Mouse (Mus musculus): ENCODE results near the gene Kansl1. TPM values are rescaled to one million over a fixed set of nuclear protein-coding genes. Genes with fewer than 3 reads are reported as not detected.

Gene Kansl1
- polyA plus RNA-seq, 1 experiment from 2014 or later: 29.9 TPM

GRCm38 (mm10) chr11:104362704-104363103 is 106.0 kb downstream of the Kansl1 start:
- H3K36me3 ChIP-seq (ENCODE audit: control insufficient read depth, insufficient read depth, low read length): peaks cover 9% of the 10 kb centered on the region

GRCm38 (mm10) chr11:104361790-104362189 is 106.9 kb downstream of the Kansl1 start:
- ATAC-seq (ENCODE audit: low FRiP score, low TSS enrichment): no peak
- Histone ChIP-seq H3K4me2 (replicated peaks; ENCODE audit: low read depth, low read length) (no peak overlapping the region), H3K4me1 (ENCODE audit: control insufficient read depth, insufficient read depth, low read length) (no peaks in the 10 kb centered on the region), H3K36me3 (ENCODE audit: control insufficient read depth, insufficient read depth, low read length) (peaks cover 9% of the 10 kb centered on the region), H3K27ac (ENCODE audit: low read depth, low read length) (no peak overlapping the region), H3K27me3 (ENCODE audit: control insufficient read depth, insufficient read depth, low read length) (no peaks in the 10 kb centered on the region), H3K4me3 (ENCODE audit: low read length) (no peak overlapping the region), H3K9me3 (ENCODE audit: control insufficient read depth, low read length) (no peaks in the 10 kb centered on the region), H3K9ac (ENCODE audit: low read depth, low read length) (no peak overlapping the region)
- 49% methylated on average over 2 of the region's 2 CpGs for WGBS

More at GRCm38 (mm10) chr11:104362704-104363103, 106.0 kb downstream of the Kansl1 start:
- Histone ChIP-seq H3K4me3 (ENCODE audit: low read length) (no peak overlapping the region), H3K4me2 (replicated peaks; ENCODE audit: low read depth, low read length) (no peak overlapping the region), H3K27ac (ENCODE audit: low read depth, low read length) (no peak overlapping the region), H3K9ac (ENCODE audit: low read depth, low read length) (no peak overlapping the region), H3K27me3 (ENCODE audit: control insufficient read depth, insufficient read depth, low read length) (no peaks in the 10 kb centered on the region), H3K9me3 (ENCODE audit: control insufficient read depth, low read length) (no peaks in the 10 kb centered on the region), H3K4me1 (ENCODE audit: control insufficient read depth, insufficient read depth, low read length) (no peaks in the 10 kb centered on the region)
- ATAC-seq (ENCODE audit: low FRiP score, low TSS enrichment): no peak
- WGBS: 87% methylated on average over 1 of the region's 1 CpGs

- H3K9ac ChIP-seq (ENCODE audit: low read depth, low read length): no peak overlapping the region
- 78% methylated on average over 3 of the region's 3 CpGs for WGBS
- no peaks in the 10 kb centered on the region for H3K27me3 ChIP-seq (ENCODE audit: control insufficient read depth, insufficient read depth, low read length)
- H3K27ac ChIP-seq (ENCODE audit: low read depth, low read length): no peak overlapping the region
- no peaks in the 10 kb centered on the region for H3K4me1 ChIP-seq (ENCODE audit: control insufficient read depth, insufficient read depth, low read length)
- no peak overlapping the region for H3K4me2 ChIP-seq (replicated peaks; ENCODE audit: low read depth, low read length)
- H3K4me3 ChIP-seq (ENCODE audit: low read length): no peak overlapping the region
- ATAC-seq (ENCODE audit: low FRiP score, low TSS enrichment): no peak
- H3K36me3 ChIP-seq (ENCODE audit: control insufficient read depth, insufficient read depth, low read length): peaks cover 85% of the 10 kb centered on the region
- H3K9me3 ChIP-seq (ENCODE audit: control insufficient read depth, low read length): no peaks in the 10 kb centered on the region
Observed at GRCm38 (mm10) chr11:104346931-104347330, 121.7 kb downstream of the Kansl1 start.

- ATAC-seq (ENCODE audit: low FRiP score, low TSS enrichment): no peak
- Histone ChIP-seq H3K27me3 (ENCODE audit: control insufficient read depth, insufficient read depth, low read length) (no peaks in the 10 kb centered on the region), H3K9me3 (ENCODE audit: control insufficient read depth, low read length) (no peaks in the 10 kb centered on the region), H3K4me2 (replicated peaks; ENCODE audit: low read depth, low read length) (no peak overlapping the region), H3K9ac (ENCODE audit: low read depth, low read length) (no peak overlapping the region), H3K4me1 (ENCODE audit: control insufficient read depth, insufficient read depth, low read length) (no peaks in the 10 kb centered on the region), H3K27ac (ENCODE audit: low read depth, low read length) (no peak overlapping the region), H3K36me3 (ENCODE audit: control insufficient read depth, insufficient read depth, low read length) (peaks cover 75% of the 10 kb centered on the region), H3K4me3 (ENCODE audit: low read length) (no peak overlapping the region)
- 86% methylated on average over 13 of the region's 13 CpGs for WGBS
Observed at GRCm38 (mm10) chr11:104334946-104335345, 133.7 kb downstream of the Kansl1 start.

GRCm38 (mm10) chr11:104334115-104334514 is 134.5 kb downstream of the Kansl1 start:
- H3K9me3 ChIP-seq (ENCODE audit: control insufficient read depth, low read length): no peaks in the 10 kb centered on the region
- no peak overlapping the region for H3K4me2 ChIP-seq (replicated peaks; ENCODE audit: low read depth, low read length)
- ATAC-seq (ENCODE audit: low FRiP score, low TSS enrichment): no peak
- H3K27me3 ChIP-seq (ENCODE audit: control insufficient read depth, insufficient read depth, low read length): no peaks in the 10 kb centered on the region
- no peaks in the 10 kb centered on the region for H3K4me1 ChIP-seq (ENCODE audit: control insufficient read depth, insufficient read depth, low read length)
- peaks cover 68% of the 10 kb centered on the region for H3K36me3 ChIP-seq (ENCODE audit: control insufficient read depth, insufficient read depth, low read length)
- H3K4me3 ChIP-seq (ENCODE audit: low read length): no peak overlapping the region
- no peak overlapping the region for H3K9ac ChIP-seq (ENCODE audit: low read depth, low read length)
- WGBS: 78% methylated on average over 5 of the region's 5 CpGs
- no peak overlapping the region for H3K27ac ChIP-seq (ENCODE audit: low read depth, low read length)

GRCm38 (mm10) chr11:104332105-104332504 is 136.6 kb downstream of the Kansl1 start:
- no peaks in the 10 kb centered on the region for H3K9me3 ChIP-seq (ENCODE audit: control insufficient read depth, low read length)
- no peak overlapping the region for H3K4me2 ChIP-seq (replicated peaks; ENCODE audit: low read depth, low read length)
- H3K36me3 ChIP-seq (ENCODE audit: control insufficient read depth, insufficient read depth, low read length): peaks cover 49% of the 10 kb centered on the region
- H3K9ac ChIP-seq (ENCODE audit: low read depth, low read length): no peak overlapping the region
- no peak overlapping the region for H3K4me3 ChIP-seq (ENCODE audit: low read length)
- H3K27ac ChIP-seq (ENCODE audit: low read depth, low read length): no peak overlapping the region
- ATAC-seq (ENCODE audit: low FRiP score, low TSS enrichment): no peak
- no peaks in the 10 kb centered on the region for H3K4me1 ChIP-seq (ENCODE audit: control insufficient read depth, insufficient read depth, low read length)
- 92% methylated on average over 5 of the region's 5 CpGs for WGBS
- H3K27me3 ChIP-seq (ENCODE audit: control insufficient read depth, insufficient read depth, low read length): no peaks in the 10 kb centered on the region

- Histone ChIP-seq H3K9ac (ENCODE audit: low read depth, low read length) (no peak overlapping the region), H3K9me3 (ENCODE audit: control insufficient read depth, low read length) (no peaks in the 10 kb centered on the region), H3K27ac (ENCODE audit: low read depth, low read length) (no peak overlapping the region), H3K4me3 (ENCODE audit: low read length) (no peak overlapping the region), H3K4me2 (replicated peaks; ENCODE audit: low read depth, low read length) (no peak overlapping the region), H3K27me3 (ENCODE audit: control insufficient read depth, insufficient read depth, low read length) (no peaks in the 10 kb centered on the region), H3K4me1 (ENCODE audit: control insufficient read depth, insufficient read depth, low read length) (no peaks in the 10 kb centered on the region), H3K36me3 (ENCODE audit: control insufficient read depth, insufficient read depth, low read length) (peaks cover 43% of the 10 kb centered on the region)
- 82% methylated on average over 3 of the region's 3 CpGs for WGBS
- no peak for ATAC-seq (ENCODE audit: low FRiP score, low TSS enrichment)
Observed at GRCm38 (mm10) chr11:104331208-104331607, 137.5 kb downstream of the Kansl1 start.

- 91% methylated on average over 4 of the region's 4 CpGs for WGBS
- H3K9me3 ChIP-seq (ENCODE audit: control insufficient read depth, low read length): no peaks in the 10 kb centered on the region
- H3K27ac ChIP-seq (ENCODE audit: low read depth, low read length): no peak overlapping the region
- H3K4me2 ChIP-seq (replicated peaks; ENCODE audit: low read depth, low read length): no peak overlapping the region
- no peaks in the 10 kb centered on the region for H3K4me1 ChIP-seq (ENCODE audit: control insufficient read depth, insufficient read depth, low read length)
- ATAC-seq (ENCODE audit: low FRiP score, low TSS enrichment): no peak
- H3K9ac ChIP-seq (ENCODE audit: low read depth, low read length): no peak overlapping the region
- H3K36me3 ChIP-seq (ENCODE audit: control insufficient read depth, insufficient read depth, low read length): peaks cover 33% of the 10 kb centered on the region
- no peaks in the 10 kb centered on the region for H3K27me3 ChIP-seq (ENCODE audit: control insufficient read depth, insufficient read depth, low read length)
- H3K4me3 ChIP-seq (ENCODE audit: low read length): no peak overlapping the region
Observed at GRCm38 (mm10) chr11:104330151-104330550, 138.5 kb downstream of the Kansl1 start.

GRCm38 (mm10) chr11:104329185-104329926 is 139.3 kb downstream of the Kansl1 start:
- H3K4me3 ChIP-seq (ENCODE audit: low read length): no peak overlapping the region
- no peaks in the 10 kb centered on the region for H3K27me3 ChIP-seq (ENCODE audit: control insufficient read depth, insufficient read depth, low read length)
- no peak overlapping the region for H3K27ac ChIP-seq (ENCODE audit: low read depth, low read length)
- WGBS: 78% methylated on average over 11 of the region's 11 CpGs
- H3K4me1 ChIP-seq (ENCODE audit: control insufficient read depth, insufficient read depth, low read length): no peaks in the 10 kb centered on the region
- H3K9ac ChIP-seq (ENCODE audit: low read depth, low read length): no peak overlapping the region; the same call in 1 of the 2 replicates
- no peaks in the 10 kb centered on the region for H3K9me3 ChIP-seq (ENCODE audit: control insufficient read depth, low read length)
- peak; percentile 25; the same call in 1 of the 2 replicates for ATAC-seq (ENCODE audit: low FRiP score, low TSS enrichment)
- peaks cover 25% of the 10 kb centered on the region for H3K36me3 ChIP-seq (ENCODE audit: control insufficient read depth, insufficient read depth, low read length)
- H3K4me2 ChIP-seq (replicated peaks; ENCODE audit: low read depth, low read length): no peak overlapping the region

All from kidney, embryonic 14.5 days (tissue).